Mouse (Mus musculus) limb, embryonic 14.5 days (tissue): ENCODE measurements at regions not wholly inside any gene's neighbourhood (a gene's known extent, or its start where the extent isn't known, plus 50 kb on each side); places are given as distances from the start of the nearest gene placed in this dataset.

Experiments used
- ATAC-seq: fragments of 200-750 bp; cut with Nextera tagmentation; 2 replicates; pipeline ENCODE4 v1.8.0; 2017; ENCODE audit warnings: low read depth, moderate number of reproducible peaks, moderate TSS enrichment; ENCODE audit not compliant: low FRiP score
- DNase-seq: peaks from one replicate; pipeline ENCODE4 v3.0.0-alpha.2; 2015; ENCODE audit warnings: low spot score
- H3K27ac ChIP-seq: fragments of 300-500 bp; sonication (generic); replicated peaks from 2 replicates; pipeline ENCODE4 v1.5.1; 2014; ENCODE audit warnings: low read depth, mild to moderate bottlenecking, low read length, moderate library complexity, mixed read lengths
- H3K27me3 ChIP-seq: fragments of 300-500 bp; sonication (generic); 2 replicates; pipeline ENCODE4 v1.6.1; 2014; ENCODE audit warnings: low read length, mixed read lengths; ENCODE audit not compliant: control insufficient read depth, insufficient read depth
- H3K36me3 ChIP-seq: fragments of 300-500 bp; sonication (generic); 2 replicates; pipeline ENCODE4 v1.6.1; 2014; ENCODE audit warnings: mild to moderate bottlenecking, low read length, moderate library complexity, mixed read lengths; ENCODE audit not compliant: control insufficient read depth, insufficient read depth
- H3K4me1 ChIP-seq: fragments of 300-500 bp; sonication (generic); 2 replicates; pipeline ENCODE4 v1.6.1; 2014; ENCODE audit warnings: antibody characterized with exemption, low read length, mixed read lengths; ENCODE audit not compliant: control insufficient read depth, insufficient read depth
- H3K4me2 ChIP-seq: fragments of 300-500 bp; sonication (generic); replicated peaks from 2 replicates; pipeline ENCODE4 v1.6.1; 2014; ENCODE audit warnings: low read depth, mild to moderate bottlenecking, low read length, moderate library complexity; ENCODE audit not compliant: severe bottlenecking
- H3K4me3 ChIP-seq: fragments of 300-500 bp; sonication (generic); replicated peaks from 2 replicates; pipeline ENCODE4 v1.5.1; 2014; ENCODE audit warnings: low read length
- H3K9ac ChIP-seq: fragments of 300-500 bp; sonication (generic); 2 replicates; pipeline ENCODE4 v1.6.1; 2014; ENCODE audit warnings: mild to moderate bottlenecking, low read depth, low read length, moderate library complexity; ENCODE audit not compliant: severe bottlenecking
- H3K9me3 ChIP-seq: fragments of 300-500 bp; sonication (generic); 2 replicates; pipeline ENCODE4 v1.6.1; 2016; ENCODE audit warnings: low read length; ENCODE audit not compliant: control insufficient read depth
- POLR2A ChIP-seq: fragments of 200-500 bp; IDR thresholded peaks from 2 replicates; pipeline ENCODE4 v1.8.0; 2012; ENCODE audit warnings: inconsistent platforms, mild to moderate bottlenecking, moderate library complexity, borderline replicate concordance; ENCODE audit not compliant: insufficient read depth, insufficient read length; ENCODE audit errors: extremely low read depth
- WGBS: fragments of 180-500 bp; shearing (Covaris S2); extraction: QIAGEN DNeasy Blood & Tissue Kit; methylation state at CpG from one replicate; pipeline ENCODE4 v1.1.7; 2014; 5-methylcytosine and 5-hydroxymethylcytosine counted together

DNA sequence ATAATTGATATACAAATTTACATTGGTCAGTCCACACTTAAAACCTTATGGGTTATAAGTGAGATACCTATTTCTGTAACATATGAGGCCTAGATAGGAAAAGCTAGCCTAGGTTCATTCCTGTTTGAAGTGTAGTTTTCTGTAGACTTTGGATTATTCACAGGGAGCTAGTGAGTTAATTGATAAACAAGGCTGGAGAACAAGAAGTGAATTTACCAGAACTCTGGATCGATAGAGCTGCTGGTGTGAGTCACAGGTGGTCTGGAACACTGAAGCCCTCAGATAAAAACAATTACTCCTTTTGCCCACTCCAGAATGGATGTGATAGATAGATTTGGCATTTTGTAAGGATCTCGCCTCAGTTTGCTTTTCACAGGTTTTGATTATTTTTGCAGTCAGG lies 62.0 kb upstream of the Rtl1 start:
- no peaks in the 10 kb centered on the region for H3K4me1 ChIP-seq
- H3K9ac ChIP-seq: no peak overlapping the region
- H3K4me3 ChIP-seq: no peak overlapping the region
- 78% methylated on average over 2 of the region's 2 CpGs for WGBS
- DNase-seq (no peak), ATAC-seq (no peak)
- no peak overlapping the region for H3K27ac ChIP-seq
- H3K4me2 ChIP-seq: no peak overlapping the region
- no peak for TF ChIP-seq POLR2A
- H3K36me3 ChIP-seq: peaks cover 32% of the 10 kb centered on the region
- H3K27me3 ChIP-seq: no peaks in the 10 kb centered on the region
- no peaks in the 10 kb centered on the region for H3K9me3 ChIP-seq

DNA sequence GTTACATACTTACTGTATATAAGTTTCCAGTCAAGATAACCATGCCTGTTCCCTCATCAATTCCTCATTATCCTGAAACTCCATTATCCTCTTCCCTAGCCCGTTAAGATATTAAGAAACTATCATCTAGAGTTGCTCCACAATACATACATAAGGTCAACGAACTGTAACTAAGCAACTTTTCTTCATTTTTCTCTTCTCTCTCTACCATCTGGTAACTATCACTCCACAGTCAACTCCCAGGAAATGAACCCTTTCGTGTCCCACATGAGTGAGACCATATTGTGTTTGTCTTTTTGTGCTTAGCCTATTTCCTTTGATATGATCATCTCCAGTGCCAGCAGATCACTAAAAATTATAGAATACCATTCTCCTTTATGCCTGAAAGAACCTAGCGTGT lies 74.6 kb upstream of the Rtl1 start:
- DNase-seq: no peak
- no peak overlapping the region for H3K9ac ChIP-seq
- TF ChIP-seq POLR2A: no peak
- no peak overlapping the region for H3K27ac ChIP-seq
- WGBS: 76% methylated on average over 4 of the region's 4 CpGs
- no peak for ATAC-seq
- no peaks in the 10 kb centered on the region for H3K4me1 ChIP-seq
- no peak overlapping the region for H3K4me3 ChIP-seq
- no peak overlapping the region for H3K4me2 ChIP-seq
- no peaks in the 10 kb centered on the region for H3K27me3 ChIP-seq
- no peaks in the 10 kb centered on the region for H3K9me3 ChIP-seq
- H3K36me3 ChIP-seq: peaks cover 55% of the 10 kb centered on the region

DNA sequence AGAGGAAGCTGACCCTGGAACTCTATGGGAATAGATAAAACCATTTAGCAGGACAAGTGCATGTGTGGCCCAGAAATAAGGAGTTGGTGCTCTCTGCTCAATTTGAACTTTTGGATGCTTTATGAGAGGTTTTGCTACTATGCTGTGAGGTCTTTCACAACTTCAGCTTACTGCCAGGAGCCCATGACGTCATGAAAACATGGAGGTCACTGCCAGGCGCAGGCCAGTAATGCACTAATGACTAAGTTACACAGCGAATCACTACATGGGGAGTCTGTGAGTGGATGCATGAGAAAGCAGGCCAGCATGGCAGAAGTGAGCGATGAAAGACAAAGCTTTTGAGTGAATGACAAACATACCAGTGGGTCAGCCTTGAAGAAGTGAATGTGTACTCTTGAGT lies 93.9 kb upstream of the Rtl1 start:
- H3K36me3 ChIP-seq: peaks cover 74% of the 10 kb centered on the region
- H3K27me3 ChIP-seq: no peaks in the 10 kb centered on the region
- no peaks in the 10 kb centered on the region for H3K9me3 ChIP-seq
- no peak overlapping the region for H3K9ac ChIP-seq
- ATAC-seq (no peak), DNase-seq (no peak)
- H3K27ac ChIP-seq: no peak overlapping the region
- 88% methylated on average over 4 of the region's 4 CpGs for WGBS
- no peak overlapping the region for H3K4me2 ChIP-seq
- H3K4me1 ChIP-seq: no peaks in the 10 kb centered on the region
- H3K4me3 ChIP-seq: no peak overlapping the region
- no peak for TF ChIP-seq POLR2A

DNA sequence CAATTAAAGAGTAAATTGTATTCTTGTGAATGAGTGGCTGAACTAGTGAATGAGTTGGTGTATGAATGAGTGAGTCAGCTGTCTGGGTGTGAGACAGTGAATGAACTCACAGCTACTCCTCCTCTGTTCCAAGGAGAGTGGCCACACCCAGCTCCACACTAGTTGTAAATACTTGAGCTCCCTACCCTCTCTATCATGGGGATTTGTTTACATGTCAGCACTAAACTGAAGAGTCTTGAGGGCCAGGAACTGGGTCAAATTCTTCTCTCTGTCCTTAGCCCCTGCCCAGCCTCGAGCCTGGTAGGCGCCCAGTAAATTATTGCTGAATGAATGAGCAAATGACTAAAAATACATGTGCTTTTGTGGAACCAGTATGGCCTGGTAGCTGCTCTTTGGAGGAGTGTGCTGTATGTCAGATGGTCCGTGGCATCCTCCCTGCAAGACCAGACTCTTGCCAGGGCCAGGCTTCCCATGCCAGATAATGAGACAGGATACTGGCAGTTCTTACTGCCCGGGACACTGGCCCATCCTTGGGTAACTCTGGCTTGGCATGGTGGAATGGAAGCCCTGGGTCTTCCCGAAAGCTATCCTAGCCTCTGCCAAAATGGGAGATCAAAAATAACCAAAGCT lies 94.8 kb upstream of the Rtl1 start:
- WGBS: 91% methylated on average over 5 of the region's 5 CpGs
- H3K4me2 ChIP-seq: no peak overlapping the region
- no peak overlapping the region for H3K9ac ChIP-seq
- ATAC-seq (no peak), DNase-seq (no peak)
- no peak overlapping the region for H3K4me3 ChIP-seq
- H3K27ac ChIP-seq: no peak overlapping the region
- no peaks in the 10 kb centered on the region for H3K9me3 ChIP-seq
- no peak for TF ChIP-seq POLR2A
- H3K36me3 ChIP-seq: peaks cover 76% of the 10 kb centered on the region
- no peaks in the 10 kb centered on the region for H3K4me1 ChIP-seq
- no peaks in the 10 kb centered on the region for H3K27me3 ChIP-seq

DNA sequence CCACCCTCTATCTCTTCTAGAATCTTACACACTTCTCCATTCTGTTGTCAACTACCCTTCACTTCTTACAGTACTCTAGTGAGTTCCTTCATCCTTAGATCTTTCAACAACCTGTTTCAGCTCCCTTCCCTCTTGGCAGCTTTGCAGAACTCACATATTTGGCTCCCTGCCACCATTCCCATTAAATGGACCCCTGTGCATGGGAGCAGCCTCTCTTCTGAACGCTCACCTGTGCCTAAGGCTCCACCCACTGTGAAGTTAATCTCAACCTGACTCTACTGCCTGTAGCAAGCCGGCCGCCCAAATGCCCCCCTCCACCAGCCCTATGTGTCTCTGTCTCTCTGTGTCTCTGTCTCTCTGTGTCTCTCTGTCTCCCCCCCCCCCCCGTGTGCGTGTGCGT lies 106.7 kb upstream of the Rtl1 start:
- ATAC-seq (no peak), DNase-seq (no peak)
- H3K9me3 ChIP-seq: no peaks in the 10 kb centered on the region
- H3K9ac ChIP-seq: no peak overlapping the region
- H3K36me3 ChIP-seq: peaks cover 18% of the 10 kb centered on the region
- no peak overlapping the region for H3K4me2 ChIP-seq
- no peak for TF ChIP-seq POLR2A
- H3K4me1 ChIP-seq: no peaks in the 10 kb centered on the region
- 67% methylated on average over 6 of the region's 6 CpGs for WGBS
- H3K27ac ChIP-seq: no peak overlapping the region
- no peak overlapping the region for H3K4me3 ChIP-seq
- no peaks in the 10 kb centered on the region for H3K27me3 ChIP-seq

DNA sequence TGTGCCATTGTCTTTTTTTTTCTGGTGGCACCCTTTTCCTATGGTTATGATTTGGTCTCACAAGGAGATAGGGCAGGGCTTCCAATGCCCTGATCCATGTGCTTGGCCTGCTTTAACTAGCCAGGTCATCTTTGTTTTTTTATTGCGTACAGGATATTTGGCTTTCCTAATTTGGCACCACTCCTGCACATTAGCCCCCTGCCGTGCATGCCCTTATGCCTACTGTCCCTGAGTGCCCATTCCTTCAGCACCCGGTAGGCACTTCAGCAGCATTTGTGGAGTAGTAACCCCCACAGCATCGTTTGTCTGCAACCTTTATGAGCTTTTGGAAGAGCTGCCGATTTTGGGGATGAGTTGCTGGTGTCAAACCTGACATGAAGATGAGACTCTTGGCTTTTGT lies 109.5 kb upstream of the Rtl1 start:
- WGBS: 88% methylated on average over 5 of the region's 5 CpGs
- ATAC-seq (no peak), DNase-seq (no peak)
- Histone ChIP-seq H3K9ac (no peak overlapping the region), H3K36me3 (peaks cover 29% of the 10 kb centered on the region), H3K27me3 (no peaks in the 10 kb centered on the region), H3K4me1 (no peaks in the 10 kb centered on the region), H3K9me3 (no peaks in the 10 kb centered on the region), H3K4me3 (no peak overlapping the region), H3K4me2 (no peak overlapping the region), H3K27ac (no peak overlapping the region)
- TF ChIP-seq POLR2A: no peak
